Mouse (Mus musculus): ENCODE measurements around the gene Mdk.

Gene Mdk

DNA sequence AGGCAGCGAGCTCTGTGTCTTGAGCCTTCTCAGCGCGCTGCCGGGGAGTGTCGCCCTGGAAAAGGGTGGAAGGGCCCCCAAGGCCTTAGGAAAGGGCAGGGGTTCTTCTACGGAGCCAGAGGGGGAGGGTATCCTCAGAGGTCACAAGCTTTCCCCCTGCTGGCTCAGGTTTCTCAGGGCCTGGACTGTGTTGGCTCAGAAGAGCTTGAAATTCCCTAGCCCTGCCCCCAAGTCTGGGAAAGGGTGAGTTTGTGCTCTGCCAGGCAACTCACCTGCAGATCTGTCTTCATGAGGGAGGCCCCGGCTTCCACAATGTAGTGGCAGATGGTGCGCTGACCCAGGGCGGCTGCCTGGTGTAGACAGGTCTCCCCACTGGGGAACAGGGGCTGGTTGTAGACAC lies 1.4 kb upstream of the Mdk start:
- intact Hi-C loops (cut with DNase I), result no loop called here

DNA sequence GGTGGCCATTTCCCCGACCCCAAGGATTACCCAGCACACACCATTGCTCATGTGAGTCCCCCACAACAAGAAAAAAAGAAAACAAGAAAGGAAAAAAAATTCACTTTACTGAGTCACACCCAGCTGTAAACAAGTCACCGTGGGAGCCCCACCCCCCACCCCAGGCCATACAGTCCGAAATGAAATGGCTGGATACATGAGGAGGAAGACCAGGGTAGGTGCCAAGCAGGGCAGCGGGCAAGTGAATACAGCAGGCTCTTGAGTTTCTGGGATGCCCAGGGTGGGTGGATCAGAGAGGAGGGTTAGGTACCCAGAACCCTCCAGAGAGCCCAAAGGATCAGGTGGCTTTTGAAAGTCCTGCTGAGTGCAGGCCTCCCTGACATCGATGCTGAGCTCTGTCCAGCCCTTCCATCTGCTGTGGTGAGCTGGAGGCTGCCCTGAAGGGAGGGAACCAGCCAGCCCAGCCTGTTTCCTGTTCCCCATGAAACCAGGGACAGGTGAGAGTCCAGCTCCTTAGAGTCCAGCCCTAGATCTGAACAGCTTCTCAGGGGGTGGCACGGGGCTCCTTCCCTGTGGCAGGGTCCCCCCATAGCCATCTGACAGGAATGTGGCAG lies 747 bp upstream of the Mdk start:
- intact Hi-C loops (cut with DNase I), result no loop called here

DNA sequence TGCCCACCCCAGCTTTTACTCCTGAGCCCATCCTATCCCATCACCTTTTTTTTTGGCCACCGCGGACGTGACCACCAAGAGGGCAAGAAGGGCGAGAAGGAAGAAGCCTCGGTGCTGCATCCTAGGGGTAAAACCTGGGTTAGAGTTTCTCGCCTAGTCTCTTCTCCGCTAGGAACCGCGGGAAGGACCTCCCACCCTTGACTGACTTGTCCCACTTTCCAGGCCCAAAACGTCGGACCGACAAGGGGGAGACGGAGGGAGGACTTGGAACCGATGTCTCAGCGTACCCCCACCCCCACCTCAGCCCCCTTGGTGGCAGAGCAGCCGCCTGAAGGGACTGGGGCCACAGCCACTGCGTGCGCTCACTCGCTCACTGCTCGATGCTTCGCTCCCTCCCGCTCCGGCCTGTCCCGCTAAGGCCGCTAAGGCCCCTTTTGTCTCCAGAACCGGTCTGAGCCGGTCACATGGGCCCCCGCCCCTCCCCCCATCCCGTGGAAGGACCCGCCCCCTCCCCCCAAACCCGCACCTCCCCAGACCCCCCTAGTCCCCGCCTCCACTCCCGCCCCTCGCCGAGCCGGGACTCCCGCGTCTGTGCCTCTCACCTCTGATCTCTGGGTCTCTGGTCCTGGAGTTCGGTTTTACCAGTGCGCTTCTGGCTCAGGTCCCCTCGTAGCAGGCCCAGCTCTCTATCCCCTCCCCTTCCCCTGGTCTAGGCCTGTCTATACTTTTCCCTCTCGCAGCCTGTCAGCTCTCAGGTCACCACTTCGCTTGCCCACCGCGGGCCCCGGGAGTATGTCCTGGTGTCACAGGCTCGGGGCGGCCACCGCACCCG lies 553 bp downstream of the Mdk start:
- intact Hi-C loops (cut with DNase I), result no loop called here

DNA sequence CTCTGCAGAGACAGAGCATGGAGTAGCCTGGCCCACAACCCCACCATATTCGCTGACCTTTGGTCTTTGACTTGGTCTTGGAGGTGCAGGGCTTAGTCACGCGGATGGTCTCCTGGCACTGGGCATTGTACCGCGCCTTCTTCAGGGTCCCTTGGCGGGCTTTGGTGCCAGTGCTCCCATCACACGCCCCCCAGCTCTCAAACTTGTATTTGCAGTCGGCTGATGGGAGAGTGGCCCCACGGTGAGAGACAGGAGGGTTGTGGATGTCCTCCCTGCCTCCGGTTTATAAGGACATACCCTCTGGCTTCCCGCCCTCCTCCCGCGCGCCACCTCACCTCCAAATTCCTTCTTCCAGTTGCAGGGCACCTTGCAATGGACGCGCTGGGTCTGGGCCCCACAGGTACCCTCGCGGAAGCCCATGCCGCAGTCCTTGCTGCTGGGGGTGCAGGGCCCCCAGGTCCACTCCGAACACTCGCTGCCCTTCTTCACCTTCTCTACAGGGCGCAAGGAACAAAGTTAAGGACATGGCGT lies 1.3 kb downstream of the Mdk start:
- intact Hi-C loops (cut with DNase I), result no loop called here

DNA sequence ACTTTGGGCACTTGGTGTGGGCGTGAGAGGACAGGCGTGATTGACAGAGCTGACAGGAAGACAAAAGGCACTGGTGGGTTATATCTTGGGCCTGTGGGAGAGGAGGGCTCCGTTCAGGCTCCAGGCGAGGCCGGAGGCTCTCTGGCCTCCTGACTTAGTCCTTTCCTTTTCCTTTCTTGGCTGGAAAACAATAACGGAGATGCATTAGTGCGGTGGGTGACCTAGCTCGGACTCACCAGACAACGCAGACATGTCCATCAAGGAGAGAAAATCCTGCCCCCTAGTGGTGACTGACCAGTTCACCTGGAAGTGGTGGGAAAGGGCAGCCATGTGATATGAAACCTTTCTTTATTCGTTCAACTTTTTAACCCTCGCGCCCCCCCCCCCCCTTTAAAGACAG lies 2.2 kb downstream of the Mdk start:
- intact Hi-C loops (cut with DNase I), result no loop called here

DNA sequence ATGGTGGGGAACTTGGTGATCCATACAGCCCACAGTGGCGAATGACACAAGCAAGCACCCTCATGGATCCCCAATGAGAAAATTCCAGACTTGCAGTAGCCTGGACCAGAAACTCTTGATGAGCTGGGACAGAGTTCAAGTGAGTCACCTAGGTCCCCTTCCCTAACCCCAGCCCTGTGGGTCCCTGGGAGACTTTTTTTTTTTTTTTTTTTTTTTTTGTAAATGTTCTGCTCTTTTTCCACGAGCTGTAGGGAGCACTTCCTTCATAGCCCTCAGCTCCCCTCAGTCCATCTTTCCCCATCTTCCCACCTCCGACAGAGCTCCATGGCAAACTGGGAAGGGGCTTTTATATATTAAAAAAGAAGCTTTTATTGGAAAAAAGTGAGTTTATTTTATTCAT lies 2.6 kb downstream of the Mdk start:
- intact Hi-C loops (cut with DNase I), result no loop called here

DNA sequence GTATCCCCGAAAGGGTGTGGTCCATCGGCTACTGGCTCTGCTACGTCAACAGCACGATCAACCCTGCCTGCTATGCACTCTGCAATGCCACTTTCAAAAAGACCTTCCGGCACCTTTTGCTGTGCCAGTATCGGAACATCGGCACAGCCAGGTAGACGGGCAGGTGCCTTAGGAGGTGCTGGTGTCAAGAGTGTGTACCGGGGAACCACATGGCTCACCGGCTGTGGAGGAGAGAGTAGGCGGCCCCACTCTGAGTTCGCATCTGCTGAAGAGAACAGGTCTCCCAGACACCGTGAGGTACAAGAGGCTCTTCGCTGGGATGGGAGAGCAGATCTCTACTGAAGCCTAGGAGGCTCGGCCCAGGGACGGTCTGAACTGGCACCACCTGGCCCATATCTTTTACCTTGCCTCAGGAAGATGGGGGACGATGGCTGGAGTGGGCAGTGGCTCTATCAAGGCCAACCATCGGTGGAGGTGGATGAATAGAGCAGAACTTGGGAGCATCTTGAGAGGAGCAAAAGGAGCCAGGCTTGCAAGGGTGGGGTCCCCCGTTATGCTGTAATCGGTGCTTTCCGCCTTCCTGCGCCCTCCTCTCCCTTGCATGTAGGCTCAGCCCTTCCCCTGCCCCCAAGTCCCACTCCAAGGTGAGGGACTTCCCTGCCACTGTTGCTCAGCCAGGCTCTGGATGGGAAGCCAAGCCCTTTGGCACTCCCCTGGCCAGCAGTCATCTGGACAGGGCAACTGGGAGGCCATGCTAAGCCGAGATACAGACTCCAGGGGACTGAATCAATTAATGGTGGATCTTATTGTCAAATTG lies 3.4 kb downstream of the Mdk start:
- intact Hi-C loops (cut with DNase I), result no loop called here

DNA sequence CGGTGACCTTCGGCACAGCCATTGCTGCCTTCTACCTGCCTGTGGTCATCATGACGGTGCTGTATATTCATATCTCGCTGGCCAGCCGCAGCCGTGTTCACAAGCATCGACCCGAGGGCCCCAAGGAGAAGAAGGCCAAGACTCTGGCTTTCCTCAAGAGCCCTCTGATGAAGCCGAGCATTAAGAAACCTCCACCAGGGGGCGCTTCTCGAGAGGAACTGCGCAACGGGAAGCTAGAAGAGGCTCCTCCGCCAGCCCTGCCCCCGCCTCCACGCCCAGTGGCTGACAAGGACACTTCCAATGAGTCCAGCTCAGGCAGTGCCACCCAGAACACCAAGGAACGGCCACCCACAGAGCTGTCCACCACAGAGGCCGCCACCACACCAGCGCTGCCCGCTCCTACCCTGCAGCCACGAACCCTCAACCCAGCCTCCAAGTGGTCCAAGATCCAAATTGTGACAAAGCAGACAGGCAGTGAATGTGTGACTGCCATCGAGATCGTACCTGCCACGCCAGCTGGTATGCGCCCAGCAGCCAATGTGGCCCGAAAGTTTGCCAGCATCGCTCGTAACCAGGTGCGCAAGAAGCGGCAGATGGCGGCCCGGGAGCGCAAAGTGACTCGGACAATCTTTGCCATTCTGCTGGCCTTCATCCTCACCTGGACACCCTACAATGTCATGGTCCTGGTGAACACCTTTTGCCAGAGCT lies 4.1 kb downstream of the Mdk start:
- intact Hi-C loops (cut with DNase I), result loop anchor here (2.0 kb wide), 1 partner anchor 149 kb away; no protein-coding TSS in a partner anchor

DNA sequence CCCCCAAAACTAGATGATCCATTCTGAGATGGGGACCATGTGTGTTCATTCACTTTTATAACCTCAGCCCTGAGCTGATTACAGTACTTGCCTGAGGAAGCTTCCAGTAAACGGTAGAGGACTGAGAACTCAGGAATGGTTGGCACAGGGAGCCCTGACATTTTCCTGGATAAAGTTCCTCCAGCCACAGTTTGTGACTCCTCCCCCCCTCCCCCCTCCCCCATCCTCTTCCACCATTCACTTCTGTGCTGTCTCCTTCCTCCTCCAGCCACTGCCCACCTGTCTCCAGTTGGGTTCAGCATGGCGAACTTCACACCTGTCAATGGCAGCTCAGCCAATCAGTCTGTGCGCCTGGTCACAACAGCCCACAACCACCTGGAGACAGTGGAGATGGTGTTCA lies 5.1 kb downstream of the Mdk start, which contains the start of gene Chrm4:
Chrm4 (plus strand) TSS at position 301 of the 400 bp plus-strand sequence.
- intact Hi-C loops (cut with DNase I), result loop anchor here (2.0 kb wide), 1 partner anchor 148 kb away; no protein-coding TSS in a partner anchor

DNA sequence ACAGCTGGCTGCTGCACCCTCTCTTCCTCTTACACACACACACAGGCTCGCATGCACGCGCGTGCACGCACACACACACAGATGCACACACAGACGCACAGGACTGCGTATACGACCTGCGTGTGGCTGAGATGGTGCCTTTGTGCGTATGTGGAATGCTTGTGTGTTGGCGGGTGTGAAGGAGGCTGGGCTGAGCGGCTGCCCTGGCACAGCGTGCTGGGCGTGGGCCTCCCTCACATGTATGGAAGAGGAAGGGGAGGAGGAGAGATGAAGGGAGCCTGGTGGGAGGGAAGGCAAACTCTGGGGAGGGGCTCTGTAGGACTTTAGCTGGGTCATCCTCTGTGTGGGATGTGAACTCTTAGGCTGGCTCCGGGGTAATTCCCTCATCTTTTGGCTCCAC lies 6.7 kb downstream of the Mdk start:
- intact Hi-C loops (cut with DNase I), result no loop called here

DNA sequence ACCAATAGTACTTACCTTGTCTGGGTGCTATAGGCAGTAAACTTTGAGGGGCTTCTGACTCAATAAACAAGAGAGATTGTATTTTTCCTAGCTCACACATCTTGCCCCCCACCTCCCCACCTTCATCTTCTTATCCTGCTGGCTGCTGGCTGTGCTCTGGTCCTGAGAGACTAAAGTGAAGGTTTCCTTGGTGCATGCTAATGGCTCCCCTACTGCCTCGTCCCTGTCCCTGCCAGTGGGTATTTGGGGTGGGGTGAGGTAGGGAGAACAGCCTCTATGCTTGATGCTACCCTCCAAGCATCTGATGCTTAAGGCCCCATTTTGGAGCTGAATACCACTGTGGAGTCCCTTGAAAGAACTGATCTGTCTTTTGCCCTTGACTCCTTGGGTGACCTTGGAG lies 7.4 kb downstream of the Mdk start:
- intact Hi-C loops (cut with DNase I), result no loop called here

DNA sequence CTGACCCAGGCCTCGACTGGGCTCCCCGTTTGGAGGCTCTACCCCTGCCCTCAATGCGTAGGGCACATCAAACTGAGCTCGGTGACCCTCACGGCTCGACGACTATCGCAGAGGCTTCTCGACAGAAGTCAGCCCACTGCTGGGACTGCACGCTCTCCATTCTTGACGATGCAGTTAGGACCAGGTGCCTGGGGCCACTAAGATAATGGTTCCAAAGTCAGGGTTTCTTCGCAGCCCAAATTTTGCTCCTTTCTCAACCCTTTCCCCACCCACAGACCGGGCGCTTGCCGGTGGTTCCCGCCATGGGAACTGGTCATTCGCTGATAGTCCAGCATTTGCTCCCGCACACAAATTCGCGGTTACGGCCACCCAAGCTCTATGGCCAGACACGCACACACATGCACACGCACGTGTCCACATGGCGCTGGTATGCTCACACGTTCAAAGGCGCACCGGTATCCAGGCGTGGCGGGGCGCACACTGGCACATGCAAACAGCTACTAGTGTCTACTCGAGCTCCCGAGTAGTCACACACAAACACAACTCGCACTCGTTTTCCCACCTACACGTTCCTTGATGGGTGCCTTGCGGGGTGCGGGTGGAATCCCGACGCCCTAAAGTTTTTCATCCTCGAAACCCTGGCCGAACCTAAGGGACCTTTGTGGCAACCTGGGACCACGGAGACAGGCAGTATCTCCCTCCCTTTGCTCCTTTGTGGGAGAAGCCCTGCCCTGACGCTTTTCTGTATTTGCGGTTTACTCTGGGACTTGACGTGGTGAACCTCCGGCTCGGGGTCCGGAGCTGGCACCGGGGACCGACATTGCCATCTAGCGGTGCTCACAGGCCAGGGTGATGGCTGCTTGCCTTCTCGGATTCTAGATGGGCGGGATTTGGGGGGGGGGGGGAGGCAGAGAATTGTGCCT lies 8.4 kb downstream of the Mdk start:
- intact Hi-C loops (cut with DNase I), result no loop called here

DNA sequence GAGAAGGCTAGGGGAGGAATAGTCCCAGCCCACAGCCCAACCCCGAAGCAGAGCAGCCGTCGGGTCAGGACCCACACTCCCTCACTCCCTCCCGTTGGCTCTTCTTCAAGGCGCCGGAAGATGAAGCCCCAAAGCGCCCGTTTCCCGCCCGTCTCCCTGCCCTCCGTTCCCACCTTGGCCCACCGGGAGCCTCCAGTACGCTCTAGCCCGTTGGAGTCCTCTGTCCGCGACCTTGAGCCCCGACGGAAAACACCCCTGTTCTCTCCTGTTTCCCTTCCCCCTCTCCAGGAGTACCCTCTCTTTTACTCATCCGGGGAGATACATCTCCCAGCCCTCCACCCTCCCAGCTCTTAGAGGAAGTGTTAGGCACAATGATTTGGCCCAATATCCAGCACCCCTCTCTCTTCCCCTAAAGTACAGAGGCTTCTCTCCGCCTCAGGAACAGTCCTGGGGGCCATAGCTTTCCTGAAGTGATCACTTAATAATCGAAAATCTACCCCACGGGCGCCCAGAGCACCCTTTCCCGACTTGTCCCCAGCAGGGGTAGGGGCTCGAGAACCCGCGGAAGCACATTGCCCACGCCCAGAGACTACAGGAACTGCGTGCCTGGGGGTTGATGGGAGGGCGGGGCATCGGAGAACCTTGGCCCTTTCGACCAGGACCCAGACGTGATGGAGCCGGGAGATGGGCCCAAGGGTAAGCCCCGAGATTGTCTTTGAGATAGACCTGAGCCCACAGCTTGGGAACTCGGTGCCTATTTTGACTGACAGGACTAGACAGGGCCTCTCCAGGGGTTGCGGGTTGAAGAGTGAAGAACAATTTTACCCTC lies 9.3 kb downstream of the Mdk start:
- intact Hi-C loops (cut with DNase I), result no loop called here

DNA sequence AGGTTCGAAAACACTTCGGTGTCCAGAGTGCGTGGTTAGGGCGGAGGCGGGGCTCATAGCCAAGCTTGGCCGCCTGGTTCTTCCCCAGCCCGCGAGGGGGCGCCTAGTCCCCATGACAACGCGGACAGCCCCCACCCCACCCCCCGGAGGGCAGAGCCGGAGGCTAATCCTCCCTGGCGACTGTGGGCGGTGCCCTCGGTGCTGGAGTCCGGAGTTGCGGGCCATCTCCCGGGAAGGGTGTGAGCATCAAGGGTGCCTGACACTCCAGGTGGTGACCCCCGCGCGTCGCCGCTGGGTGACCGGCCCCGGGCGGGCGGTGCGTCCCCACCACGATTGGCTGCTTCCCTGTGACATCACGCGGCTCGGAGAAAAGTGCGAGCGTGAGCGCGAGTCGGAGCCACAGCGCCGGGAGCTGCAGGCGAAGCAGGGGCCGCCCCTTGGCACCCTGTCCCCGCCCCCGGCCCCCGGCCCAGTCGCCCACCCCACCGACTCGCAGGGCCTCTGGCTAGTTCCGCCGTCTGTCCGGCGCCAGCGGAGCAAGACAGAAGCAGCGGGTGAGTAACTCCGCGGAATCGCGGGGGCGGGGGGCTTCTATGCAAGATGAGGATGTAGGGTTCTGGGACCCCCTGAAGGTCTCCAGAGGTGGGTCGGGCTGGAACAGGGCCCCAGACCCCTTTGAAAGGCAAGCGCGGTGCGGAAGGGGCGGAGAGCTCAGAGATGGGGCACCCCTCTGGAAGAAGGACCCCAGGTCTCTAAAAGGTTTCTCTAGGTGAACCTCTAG lies 10.1 kb downstream of the Mdk start:
- intact Hi-C loops (cut with DNase I), result no loop called here

DNA sequence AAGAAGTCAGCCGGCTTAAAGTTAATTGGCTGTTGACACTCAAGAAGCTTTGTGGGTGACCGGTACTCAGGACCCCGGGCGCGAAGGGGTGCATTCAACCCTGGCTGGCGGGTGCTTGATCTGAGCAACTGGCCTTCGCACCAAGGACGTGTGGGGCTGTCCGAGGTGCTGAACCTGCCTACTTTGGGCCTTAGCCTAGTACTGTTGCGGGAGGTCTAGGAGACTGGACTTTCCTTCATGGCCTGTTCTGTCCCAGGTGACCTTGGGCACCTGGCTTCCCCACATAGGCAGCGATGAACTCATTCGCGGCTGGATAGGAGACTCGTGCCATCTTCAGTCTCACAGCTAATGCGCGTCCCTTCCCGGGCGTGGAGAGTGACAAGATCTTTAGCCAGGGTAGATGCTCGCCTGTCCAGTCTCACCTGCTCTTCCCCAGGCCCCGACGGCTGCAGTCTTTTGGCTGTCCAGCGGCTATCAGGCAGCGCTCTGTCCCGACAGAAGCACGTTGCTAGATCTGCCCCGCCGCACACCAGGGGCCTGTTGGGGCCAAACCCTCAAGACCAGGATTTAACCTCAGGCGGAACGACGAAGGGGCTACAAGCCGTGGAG lies 10.8 kb downstream of the Mdk start:
- intact Hi-C loops (cut with DNase I), result no loop called here

DNA sequence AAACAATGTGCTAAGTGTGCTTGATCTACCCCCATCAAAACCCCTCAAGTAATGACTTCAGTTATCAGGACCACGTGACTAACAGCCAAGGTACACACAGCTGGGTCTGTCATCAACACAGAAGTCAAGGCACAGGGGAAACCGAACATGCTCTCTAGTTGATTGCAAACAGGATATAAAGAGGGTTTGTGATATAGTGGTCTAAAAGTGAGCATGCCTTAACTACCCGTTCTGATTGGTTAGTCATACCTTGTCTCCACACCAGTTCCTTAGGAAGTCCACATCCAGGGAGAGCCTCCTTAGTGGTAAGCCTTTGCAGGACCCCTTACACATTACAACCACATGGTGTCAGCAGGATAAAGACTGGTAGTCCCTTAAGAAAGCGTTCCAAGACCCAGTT lies 12.0 kb downstream of the Mdk start:
- intact Hi-C loops (cut with DNase I), result no loop called here

DNA sequence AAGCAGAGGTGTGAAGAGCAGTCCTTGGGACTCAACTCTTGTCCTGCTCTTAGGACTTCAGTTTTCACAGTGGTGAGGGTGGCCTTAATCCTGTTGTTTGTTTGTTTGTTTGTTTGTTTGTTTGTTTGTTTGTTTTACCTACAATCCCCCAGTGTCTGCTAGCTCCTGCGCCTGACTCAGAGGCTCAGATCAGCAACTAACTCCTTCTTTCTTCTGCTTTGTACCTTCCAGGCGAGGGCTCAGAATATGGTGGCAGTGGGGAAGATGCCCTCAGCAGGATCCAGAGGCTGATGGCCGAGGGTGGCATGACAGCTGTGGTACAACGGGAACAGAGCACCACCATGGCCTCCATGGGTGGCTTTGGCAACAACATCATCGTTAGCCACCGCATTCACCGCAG lies 15.0 kb downstream of the Mdk start:
- intact Hi-C loops (cut with DNase I), result no loop called here

Data from adrenal gland (tissue).